Mouse (Mus musculus) mouse embryonic stem cell (cell line): ENCODE results near the gene Mblac1.

Experiments
- in situ Hi-C, 2 experiments: fragments of 300-500 bp; cut with MboI; formaldehyde crosslinking; loops; 1 replicate in 1 of 2; 3 replicates in 1 of 2; pipeline ENCODE4 v1.14.3; 2019 to 2020; ENCODE audit warnings: low sequenced_read_pairs in 2 of 2, low pct_unique_long_range_greater_than_20kb in 1 of 2, mixed read lengths in 1 of 2; ENCODE audit not compliant: unreplicated experiment in 1 of 2

The Mblac1 gene

GRCm38 (mm10) chr5:138193771-138194727 lies at the start of gene Mblac1:
Mblac1 (plus strand) TSS chr5:138194314.
- in situ Hi-C loops: no loop called here

DNA sequence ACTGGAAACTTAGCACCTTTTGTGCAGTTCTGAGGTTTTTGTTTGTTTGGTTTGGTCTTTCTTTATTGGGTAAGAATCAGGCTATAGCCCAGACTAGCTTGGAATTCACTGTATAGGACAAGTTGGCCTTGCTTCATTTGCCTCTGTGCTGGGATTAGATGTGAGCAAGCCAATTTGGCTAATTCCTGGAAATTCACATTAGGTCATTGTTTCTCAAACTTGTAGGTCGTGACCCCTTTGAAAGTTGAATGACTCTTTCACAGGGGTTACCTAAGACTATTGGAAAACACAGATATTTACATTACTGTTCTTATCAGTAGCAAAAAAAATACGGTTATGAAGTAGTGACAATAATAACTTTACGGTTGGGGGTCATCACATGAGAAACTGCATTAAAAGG lies 39.7 kb upstream of the Mblac1 start:
- in situ Hi-C loops: no loop called here

DNA sequence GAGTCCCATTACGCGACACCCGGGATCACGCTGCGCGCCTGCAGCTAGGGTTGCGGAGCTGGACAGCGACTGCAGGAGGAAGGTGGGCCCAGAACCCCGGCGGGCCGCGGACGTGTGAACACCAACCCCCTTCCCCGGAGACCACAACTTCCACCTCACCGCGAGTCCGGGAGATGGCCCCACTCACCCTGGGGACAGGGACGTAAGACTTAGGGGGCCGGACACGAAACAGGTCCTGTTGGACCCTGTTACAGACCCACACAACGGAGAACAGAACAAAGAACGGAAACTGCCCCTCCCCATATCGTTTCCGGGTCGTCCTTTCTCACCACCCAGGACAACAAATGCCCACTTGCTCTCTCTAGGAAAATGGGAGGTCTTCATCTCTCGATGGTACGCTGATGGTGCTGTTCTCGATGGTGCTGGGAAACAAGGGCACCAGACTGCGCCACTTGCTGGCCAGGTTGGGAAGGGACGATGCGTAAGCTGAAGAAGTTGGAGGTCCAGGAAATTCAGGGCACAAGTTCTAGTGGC lies 38.6 kb upstream of the Mblac1 start, which contains the start of gene Zfp113:
TSS of gene Zfp113 (minus strand) at position 302 of the 534 bp plus-strand sequence.
- in situ Hi-C loops: no loop called here

GRCm38 (mm10) chr5:138160224-138160762 lies 33.8 kb upstream of the Mblac1 start:
- in situ Hi-C loops: no loop called here

DNA sequence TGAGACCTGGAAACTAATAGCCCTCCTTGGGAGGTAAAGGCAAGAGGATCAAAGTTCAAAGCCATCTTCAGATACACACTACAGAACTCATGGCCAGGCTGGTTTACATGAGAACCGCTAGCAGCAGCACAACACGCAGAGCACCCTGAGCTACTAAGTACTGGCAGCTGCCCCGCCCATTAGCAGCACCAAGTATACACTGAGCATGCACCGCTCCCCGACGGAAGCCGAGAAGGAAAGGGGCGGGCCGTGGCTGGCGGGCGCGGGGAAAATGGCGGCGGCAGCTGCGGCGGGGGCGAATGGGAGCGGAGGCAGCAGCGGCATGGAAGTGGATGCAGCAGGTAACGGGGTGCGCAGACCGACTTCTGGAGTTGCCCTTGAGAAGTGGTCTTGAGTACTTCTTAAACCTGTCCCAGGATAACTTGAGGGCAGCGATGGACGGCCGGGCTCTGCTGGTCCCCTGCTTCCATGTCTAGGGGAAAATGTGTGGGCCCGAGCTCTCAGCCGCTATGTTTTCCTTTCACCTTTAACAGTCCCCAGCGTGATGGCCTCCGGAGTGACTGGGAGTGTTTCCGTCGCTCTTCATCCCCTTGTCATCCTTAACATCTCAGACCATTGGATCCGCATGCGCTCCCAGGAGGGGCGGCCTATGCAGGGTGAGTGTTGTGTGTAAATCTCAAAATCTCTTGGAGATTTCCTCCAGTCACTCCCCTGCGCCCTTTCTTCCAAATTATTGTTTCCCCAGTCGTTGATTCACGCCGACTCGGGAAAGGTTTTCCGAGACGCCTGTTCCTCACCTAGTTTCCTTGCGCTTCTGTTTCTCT lies 33.1 kb upstream of the Mblac1 start, which contains the start of gene Cops6:
TSS of gene Cops6 (plus strand) at position 230 of the 824 bp plus-strand sequence.
- in situ Hi-C loops: no loop called here

DNA sequence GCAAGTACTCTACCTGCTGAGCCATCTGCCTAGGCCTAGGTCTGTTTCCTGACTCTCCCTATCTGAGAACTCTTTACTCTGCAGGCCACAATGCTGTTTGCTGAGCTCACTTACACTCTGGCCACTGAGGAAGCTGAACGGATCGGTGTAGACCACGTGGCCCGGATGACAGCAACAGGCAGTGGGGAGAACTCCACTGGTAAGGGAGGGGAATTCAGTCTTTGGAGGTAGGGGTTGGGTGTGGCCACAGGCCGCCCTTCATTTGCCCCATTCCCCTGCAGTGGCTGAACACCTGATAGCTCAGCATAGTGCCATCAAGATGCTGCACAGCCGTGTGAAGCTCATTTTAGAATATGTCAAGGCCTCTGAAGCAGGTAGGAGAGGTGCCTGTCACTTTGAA lies 31.1 kb upstream of the Mblac1 start:
- in situ Hi-C loops: no loop called here

GRCm38 (mm10) chr5:138163610-138164009 lies 30.5 kb upstream of the Mblac1 start:
- in situ Hi-C loops: no loop called here

DNA sequence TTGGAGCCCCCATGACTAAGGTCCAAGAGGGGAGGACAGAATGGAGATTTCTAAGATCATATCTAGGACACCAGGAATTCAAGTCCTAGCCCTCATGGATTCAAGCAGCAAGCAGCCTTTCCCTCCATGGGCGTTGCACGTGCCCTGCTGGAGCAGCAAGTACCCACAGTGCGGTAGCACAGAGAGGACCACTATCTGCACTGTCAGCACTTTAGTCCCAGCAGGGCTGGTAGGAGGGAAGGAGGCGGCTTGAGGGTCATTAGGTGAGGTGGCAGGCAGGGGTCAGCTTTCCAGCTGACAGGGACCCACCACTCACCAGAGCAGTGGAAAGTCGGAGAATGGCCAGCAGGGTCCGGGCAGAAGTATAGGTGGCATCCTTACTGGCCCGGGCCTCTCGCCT lies 28.5 kb upstream of the Mblac1 start:
- in situ Hi-C loops: no loop called here

DNA sequence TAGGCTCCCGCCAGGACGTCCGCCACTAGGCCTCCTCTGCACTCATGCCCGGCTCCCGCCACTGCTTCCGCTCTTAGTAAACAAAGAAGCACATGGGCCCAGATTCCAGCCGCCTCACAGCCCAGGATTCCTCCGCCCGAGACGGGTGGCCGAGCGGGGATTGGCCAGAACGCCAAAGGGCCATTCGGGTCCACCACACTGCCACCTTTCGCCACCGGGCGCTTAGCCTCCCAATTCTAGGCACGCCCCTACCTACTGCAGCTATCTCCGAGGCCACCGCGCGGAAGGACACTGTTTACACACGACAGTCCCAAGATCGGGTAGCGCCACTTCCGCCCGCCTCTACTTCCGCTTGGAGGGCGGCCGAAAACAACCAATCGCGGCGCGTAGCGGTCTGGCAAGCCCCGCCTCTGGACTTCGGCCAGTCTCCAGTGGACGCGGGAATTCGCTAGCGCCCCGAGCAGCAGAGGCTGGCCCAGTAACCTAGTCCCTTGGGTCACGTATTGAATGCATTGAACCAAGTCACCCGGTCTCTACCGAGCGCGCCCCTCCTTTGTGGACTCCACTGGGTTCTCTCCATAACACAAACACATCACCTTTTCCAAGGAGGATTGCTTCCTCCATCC lies 23.1 kb upstream of the Mblac1 start:
- in situ Hi-C loops: no loop called here

DNA sequence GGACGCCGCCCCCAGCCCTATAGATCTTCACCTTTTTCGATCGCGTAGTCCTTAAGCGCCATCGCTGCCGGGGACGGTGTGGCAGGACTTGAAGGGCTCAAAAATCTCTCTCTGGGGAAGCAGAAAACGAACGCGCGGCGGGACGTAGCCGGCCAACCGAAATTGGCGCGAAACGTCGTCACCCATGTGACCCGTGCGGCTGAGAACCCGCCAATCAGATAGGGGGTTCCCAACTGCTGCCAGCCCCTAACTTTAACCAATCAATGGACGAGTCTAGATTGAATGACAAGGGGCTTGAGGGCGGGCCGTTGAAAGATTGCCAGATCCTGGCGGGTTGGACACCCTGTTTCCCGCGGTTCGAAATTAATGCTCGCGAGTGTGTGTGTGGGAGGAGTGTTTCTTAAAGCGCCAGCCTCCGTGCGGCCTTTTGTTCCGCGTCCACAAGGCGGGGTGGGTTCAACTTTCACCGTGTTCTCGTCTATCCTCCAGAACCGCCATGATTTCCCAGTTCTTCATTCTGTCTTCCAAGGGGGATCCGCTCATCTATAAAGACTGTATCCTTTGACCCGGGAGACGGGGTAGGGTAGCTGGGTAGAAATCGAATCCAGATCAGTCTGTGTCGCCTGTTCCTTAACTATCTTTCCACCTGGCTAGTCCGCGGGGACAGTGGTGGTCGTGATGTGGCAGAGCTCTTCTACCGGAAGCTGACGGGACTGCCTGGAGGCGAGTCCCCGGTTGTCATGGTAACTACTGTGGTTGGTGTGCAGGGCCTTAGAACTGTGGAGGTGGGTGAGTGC lies 22.2 kb upstream of the Mblac1 start, which contains the start of the genes Ap4m1 and Mcm7:
TSS of gene Ap4m1 (plus strand) at position 308 of the 797 bp plus-strand sequence.
TSS of gene Mcm7 (minus strand) at position 728 of the 797 bp plus-strand sequence.
- in situ Hi-C loops: no loop called here

GRCm38 (mm10) chr5:138173217-138173616 lies 20.9 kb upstream of the Mblac1 start:
- in situ Hi-C loops: no loop called here

- in situ Hi-C loops: no loop called here
Measured at GRCm38 (mm10) chr5:138186950-138187638, 7.0 kb upstream of the Mblac1 start, which contains the start of the genes Taf6 and Cnpy4. Taf6 (minus strand) TSS chr5:138187451. Cnpy4 (plus strand) TSS chr5:138187485.

DNA sequence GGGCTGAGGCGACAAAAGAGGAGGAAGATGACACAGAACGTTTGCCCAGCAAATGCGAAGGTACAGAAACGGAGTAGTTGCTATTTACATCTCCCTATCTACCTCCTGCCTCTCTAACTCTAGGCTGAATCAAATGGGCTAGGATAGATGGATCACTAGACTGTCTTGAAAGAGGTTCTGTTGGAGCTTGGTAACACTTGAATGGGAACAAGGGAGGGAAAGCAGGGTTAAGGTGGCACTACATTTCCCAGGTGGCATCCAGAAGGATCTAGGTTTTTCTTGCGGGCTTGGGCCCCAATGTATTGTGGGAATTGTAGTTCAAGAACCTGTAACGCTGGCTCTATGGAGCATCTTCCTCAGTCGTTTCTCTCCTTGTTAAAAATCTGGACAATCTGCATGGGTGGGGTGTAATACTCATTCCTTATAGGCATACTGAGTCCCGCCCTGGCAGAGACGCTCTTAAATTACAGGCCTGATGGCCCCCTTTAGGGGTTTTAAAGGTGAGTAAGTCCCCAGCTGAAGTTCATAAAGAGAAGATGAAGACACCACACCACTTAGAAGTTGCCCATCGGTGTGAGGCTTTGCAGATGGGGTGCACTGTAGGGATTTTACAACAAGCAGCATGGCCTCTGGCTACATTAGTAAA lies 6.3 kb upstream of the Mblac1 start:
- in situ Hi-C loops: no loop called here

- in situ Hi-C loops: no loop called here
Measured at GRCm38 (mm10) chr5:138194755-138195345, 736 bp downstream of the Mblac1 start.

DNA sequence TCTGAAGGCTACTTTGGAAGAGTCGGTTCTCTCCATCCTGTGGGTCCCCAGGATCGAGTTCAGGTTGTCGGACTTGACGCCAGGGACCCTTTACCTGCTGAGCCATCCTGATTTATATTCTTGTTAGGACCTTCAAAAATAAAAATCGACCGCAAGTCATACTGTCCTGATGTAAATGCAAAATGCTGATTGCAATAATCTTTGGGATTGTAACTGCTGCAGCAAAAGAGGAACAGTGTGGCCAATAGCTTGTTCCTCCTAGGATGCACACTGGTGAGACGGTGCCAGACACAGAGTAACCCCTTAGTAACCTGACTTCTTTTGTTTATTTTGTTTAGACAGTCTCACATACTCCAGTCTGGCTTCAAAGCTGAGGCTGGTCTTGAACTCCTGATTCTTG lies 1.3 kb downstream of the Mblac1 start:
- in situ Hi-C loops: no loop called here

GRCm38 (mm10) chr5:138199576-138199975 lies 5.5 kb downstream of the Mblac1 start:
- in situ Hi-C loops: no loop called here
